Mouse (Mus musculus) adrenal gland, postnatal 25 days (tissue): ENCODE results near the gene Prex1. TPM values are rescaled to one million over a fixed set of nuclear protein-coding genes. Genes with fewer than 3 reads are reported as not detected.
A peak's percentile ranks its signal among the peaks of the same experiment; 100 is the strongest.

ENCODE experiments used
- DNase-seq: peaks from one replicate; pipeline ENCODE4 v3.0.0; 2021; ENCODE audit warnings: mixed read lengths
- total RNA-seq: library from RNA; stranded (reverse); gene quantifications from 2 replicates; pipeline ENCODE4 v1.2.3, GENCODE M21; 2021

Prex1 gene
- total RNA-seq, 1 experiment from 2014 or later = 14.1 TPM

GRCm38 (mm10) chr2:166685824-166686223 is 27.8 kb downstream of the Prex1 start:
- DNase-seq = no peak

- DNase-seq = no peak
These were observed 29.6 kb downstream of the Prex1 start for GRCm38 (mm10) chr2:166683885-166684544.

DNA sequence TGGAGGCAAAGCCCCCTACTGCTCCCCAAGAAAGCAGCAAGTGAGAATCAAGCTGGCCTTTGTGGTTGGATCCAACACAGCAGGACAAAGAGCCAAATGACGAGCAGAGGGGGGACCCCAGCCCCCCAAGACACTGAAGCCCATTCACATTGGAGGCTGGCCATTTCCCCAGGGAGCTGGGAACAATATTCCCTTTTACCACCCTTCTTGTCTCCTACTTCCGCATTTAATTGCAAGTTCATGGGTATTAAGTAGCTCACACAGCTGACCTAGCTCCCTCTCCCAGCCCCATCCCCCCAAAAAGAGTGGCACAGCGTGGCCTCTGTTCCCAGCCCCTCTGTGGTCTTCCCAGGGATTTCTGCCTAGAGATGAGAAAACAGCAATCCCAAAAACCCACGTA is 30.8 kb downstream of the Prex1 start:
- no peak for DNase-seq

- DNase-seq = no peak
These were observed 34.5 kb downstream of the Prex1 start for GRCm38 (mm10) chr2:166678959-166679759.

DNA sequence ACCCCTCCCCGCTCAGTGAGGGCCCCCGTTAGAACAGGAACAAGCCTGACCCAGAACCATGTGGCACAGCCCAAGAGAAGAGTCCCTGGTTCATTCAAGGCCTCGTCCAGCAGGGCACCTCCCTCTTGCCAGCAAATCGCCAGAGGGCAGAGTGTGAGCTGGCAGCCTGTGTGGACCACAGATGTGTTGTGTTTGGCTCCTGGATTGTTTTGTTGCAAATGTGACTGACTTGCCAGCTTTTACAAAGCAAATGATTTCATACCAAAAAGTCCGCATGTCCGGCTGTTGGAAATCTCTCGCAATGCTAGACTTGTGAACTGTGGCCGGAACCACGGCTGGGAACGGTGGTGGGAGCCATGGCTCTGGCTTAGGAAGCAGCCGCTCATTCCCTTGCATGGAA is 36.7 kb downstream of the Prex1 start:
- peak; percentile 33 for DNase-seq

DNA sequence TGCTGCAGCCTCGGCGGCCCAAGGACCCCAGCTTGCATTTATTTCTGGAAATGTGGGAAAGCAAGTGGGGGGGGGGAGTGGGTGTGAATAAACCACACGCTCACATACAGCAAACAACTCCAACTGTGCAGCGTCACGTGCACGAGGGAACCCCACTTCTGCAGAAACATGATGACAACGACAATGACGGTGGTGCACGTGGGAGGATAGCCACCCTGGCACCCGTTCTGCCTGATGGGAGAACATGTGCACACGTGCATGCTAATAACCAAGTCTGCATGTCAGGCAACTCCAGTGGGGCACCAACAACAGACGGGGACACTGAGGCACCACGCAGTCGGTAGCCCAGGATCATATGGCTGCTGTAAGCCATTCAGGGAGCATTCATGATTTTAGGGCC is 37.1 kb downstream of the Prex1 start:
- no peak for DNase-seq

DNA sequence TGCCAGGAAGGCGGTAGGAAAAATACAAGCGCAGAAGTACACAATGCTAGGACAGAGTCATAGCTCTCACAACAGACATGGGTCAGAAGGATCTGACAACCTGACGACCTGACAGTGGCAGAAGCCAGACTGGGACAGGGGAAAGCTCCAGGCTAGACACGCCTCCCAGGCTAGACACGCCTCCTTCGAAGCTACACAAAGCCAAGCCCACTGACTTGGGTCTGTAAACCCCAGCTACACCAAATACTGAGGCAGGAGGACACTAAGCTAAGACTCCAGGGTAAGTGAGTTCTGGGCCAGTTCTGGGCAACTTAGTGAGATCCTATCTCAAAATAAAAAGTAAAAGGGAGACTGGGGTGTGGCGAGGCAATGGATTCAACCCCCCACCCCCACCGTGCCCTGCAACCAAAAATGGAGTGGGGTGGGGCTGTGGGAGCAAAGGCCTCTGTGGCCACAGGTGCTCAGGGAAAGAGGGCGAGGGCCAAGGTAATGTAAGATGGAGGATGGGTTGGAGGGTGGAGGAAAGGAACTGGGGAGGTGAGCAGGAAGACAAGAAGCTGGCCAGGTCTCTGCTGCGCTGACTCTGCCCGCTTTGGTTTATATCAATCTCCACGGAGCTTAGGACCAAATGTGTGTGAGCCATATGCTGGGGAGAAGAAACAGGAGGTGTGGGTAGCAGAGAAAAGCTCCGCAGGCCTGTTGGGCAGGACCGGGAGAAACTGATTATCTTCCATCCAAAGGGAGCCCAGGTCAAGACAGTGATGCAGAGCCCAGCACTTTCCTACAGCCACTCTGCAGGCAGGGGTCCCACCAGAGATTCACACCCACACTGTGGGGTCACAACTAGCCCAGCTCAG is 37.8 kb downstream of the Prex1 start:
- no peak for DNase-seq

GRCm38 (mm10) chr2:166674693-166675092 is 38.9 kb downstream of the Prex1 start:
- no peak for DNase-seq

DNA sequence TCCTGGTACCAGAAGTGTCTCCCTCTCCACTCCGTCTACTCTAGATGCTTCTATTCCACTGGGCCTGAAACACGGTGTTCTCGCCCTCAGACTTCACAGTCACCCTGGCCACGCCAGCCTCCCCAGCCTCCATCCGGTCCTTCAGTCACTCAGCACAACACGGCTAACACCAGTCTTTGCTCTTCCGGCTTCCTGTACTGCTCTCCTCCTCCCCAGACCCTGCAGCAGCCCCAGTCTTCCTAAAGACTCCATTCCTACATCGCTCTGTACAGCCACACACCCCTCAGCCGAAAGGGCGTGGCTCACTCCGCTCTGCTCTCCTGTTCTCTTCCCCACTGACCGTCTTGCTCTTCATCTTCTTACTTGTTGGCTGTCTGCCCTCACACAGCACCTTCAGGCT is 39.7 kb downstream of the Prex1 start:
- DNase-seq = no peak

DNA sequence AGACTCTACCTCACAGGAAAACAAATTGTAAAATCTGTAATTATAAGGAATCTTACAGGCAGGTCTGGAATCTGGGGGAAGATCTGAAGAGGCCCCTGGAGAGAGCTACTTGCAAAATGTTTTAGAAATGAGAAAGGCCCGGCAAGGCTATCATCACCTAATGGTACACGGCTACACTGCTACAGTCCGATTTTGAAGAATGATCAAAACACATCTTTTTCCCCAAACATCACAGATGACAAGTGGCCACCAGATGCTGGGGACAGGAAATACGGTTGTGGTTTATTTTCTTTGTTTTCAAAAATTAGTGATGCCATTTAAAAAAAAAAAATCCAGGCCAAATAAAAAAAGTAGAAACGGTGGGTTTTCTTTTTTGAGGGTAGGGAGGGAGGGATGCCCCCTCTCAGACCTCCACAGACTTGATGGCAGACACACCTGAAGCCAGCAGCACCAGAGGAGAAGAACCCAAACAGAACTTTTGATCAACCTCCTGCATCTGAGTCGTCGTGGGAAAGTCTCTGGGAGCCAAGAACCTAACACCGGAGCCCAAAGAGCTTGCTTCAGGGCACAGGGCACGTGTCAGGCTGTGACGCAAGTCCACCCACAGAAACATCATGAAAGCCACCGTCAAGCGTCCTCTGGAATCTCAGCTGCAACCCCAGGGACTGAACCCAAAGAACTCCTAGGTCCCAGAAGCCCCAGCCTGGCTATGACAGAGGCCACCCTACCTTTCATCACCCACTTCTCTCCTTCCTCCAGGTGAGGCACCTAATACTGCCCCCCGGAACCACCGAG is 41.3 kb downstream of the Prex1 start:
- DNase-seq = no peak

GRCm38 (mm10) chr2:166671614-166672013 is 42.0 kb downstream of the Prex1 start:
- DNase-seq = no peak

DNA sequence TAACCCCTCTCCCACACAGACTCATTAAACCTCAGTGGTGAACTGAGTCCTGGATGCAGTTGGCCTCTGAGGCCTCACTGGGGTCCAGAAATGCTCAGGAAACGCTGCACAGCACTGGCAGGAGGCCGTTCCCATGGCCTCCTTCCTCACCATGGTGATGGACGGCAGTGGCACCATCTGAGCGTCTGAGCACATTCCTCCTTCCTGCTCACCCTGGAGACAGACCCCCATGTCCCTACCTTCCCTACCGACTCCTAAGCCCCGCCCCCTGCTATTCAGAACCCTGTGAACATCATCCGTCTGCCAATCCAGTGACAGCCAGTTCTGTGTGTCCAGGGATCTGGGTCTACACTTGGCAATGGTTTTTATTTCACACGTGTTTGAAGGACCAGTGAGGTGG is 42.6 kb downstream of the Prex1 start:
- no peak for DNase-seq

DNA sequence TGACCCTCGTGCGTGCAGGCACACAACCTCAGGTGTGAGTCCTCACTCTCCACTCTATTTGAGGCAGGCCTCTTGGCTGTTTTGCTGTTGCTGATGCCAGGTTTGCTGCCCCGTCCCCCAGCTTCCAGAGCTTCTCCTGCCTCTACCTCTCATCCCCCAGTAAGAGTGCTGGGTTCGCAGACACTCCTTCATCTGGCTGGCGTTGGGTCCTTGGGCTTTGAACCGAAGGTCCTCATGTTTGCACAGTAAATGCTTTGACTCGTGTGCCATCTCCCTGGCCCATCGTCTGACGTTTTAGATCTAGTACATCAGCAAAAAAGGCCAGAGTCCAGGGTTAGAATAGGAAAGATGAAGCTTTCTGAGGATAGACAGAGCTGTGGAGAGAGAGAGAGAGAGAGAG is 43.7 kb downstream of the Prex1 start:
- no peak for DNase-seq

- no peak for DNase-seq
These were observed 45.6 kb downstream of the Prex1 start for GRCm38 (mm10) chr2:166667790-166668695.

GRCm38 (mm10) chr2:166666175-166666574 is 47.5 kb downstream of the Prex1 start:
- no peak for DNase-seq

DNA sequence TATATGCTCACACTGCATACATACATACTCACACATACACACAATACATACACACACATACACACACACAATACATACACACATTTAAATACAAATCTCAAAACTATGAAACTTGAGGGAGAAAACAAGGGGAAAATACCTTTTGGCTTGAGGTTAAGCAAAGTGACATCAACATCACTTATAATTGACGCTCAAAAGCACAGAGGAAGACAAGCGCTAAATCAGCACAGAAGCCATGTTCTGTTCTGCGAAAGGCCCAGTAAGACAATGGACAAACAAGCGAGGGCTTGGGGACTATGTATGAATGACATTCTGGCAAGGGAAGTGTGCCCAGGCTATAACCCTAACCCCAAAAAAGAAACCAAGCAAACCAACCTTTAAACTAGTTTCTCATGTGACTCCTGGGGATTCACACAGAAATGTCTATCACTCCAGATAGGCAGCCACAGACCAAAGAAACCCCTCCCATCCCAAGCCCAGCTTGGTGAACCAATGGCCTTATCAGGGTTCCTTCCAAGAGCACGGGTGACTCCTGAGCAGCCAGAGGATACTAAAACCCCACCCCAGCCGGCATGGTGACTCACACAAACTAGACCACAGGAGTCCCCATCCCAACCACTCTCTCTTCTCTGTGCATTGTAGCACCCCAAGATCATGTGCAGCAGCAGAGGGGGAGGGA is 48.2 kb downstream of the Prex1 start:
- no peak for DNase-seq

DNA sequence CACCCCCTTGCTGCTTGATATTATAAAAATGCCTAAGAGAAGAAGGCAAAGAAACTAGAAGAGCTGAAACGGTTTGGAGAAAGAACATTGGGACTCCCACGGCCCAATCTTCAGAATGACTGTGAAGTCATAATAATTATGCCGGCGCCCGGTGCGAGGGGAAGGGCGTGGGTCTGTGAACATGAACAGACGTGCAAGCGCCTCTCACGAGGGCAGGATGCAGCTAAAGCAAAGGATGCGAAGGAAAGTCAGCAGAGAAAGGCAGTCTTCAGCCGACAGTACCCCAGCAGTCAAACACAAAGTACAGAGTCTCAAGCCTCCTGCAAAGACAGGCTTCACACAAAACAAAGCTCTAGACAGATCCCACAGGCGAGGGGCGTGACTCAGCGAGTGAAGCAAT is 49.1 kb downstream of the Prex1 start:
- no peak for DNase-seq

DNA sequence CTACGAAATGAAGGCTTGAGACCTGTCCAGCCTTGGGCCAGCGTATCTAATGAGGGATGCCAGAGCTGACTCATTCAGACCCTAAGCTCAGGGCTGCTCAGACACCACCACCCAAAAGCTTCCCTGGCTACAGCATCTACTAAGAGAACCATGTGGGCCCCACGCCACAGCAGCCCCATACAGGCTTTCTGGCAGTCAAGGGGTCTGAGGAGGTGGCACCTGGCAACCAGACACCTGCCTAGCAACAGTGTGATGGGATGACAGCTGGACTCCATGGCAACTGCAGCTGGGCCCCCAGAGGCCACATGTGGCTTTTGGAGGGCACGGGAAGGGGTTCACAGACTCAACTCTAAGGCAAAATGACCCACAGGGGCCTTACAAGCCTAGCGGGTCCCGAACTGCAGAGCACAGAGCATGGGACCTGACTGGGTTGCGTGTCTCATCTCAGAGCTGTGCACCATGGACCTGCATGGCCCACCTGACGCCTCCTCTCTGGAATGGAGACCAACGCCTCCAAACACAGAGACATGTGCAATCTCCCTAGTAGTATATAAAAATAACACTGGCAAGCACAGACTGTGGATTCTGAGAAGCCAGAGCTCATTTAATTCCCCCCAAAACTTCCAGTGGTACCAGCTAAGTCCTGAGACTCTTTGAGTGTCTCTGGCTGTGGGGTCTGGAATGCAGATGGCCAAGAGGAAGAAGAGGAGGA is 50.2 kb downstream of the Prex1 start:
- DNase-seq = no peak

- DNase-seq = no peak
These were observed 51.0 kb downstream of the Prex1 start for GRCm38 (mm10) chr2:166662595-166663160.
